Mouse (Mus musculus) heart, postnatal 0 days (tissue): Measurements from ENCODE around the gene Trim67. TPM values are rescaled to one million over a fixed set of nuclear protein-coding genes. Genes with fewer than 3 reads are reported as not detected.

Experiments used
- ATAC-seq: fragments of 200-750 bp; cut with Nextera tagmentation; 2 replicates; pipeline ENCODE4 v1.8.0; 2017; ENCODE audit warnings: low read depth, moderate number of reproducible peaks, moderate library complexity; ENCODE audit not compliant: insufficient read depth
- DNase-seq: peaks from one replicate; pipeline ENCODE4 v3.0.0-alpha.2; 2016; ENCODE audit warnings: low spot score
- H3K27ac ChIP-seq: fragments of 300-500 bp; sonication (generic); 2 replicates; pipeline ENCODE4 v1.5.1; 2014; ENCODE audit warnings: low read depth, mild to moderate bottlenecking
- H3K27me3 ChIP-seq: fragments of 300-500 bp; sonication (generic); 2 replicates; pipeline ENCODE4 v1.6.1; 2014; ENCODE audit warnings: low read length, mixed read lengths; ENCODE audit not compliant: control insufficient read depth, insufficient read depth
- H3K36me3 ChIP-seq: fragments of 300-500 bp; sonication (generic); replicated peaks from 2 replicates; pipeline ENCODE4 v1.6.1; 2014; ENCODE audit warnings: low read length, mixed read lengths; ENCODE audit not compliant: control insufficient read depth, insufficient read depth
- H3K4me1 ChIP-seq: fragments of 300-500 bp; sonication (generic); 2 replicates; pipeline ENCODE4 v1.6.1; 2014; ENCODE audit warnings: antibody characterized with exemption; ENCODE audit not compliant: control insufficient read depth, insufficient read depth
- H3K4me2 ChIP-seq: fragments of 300-500 bp; sonication (generic); 2 replicates; pipeline ENCODE4 v1.6.1; 2014; ENCODE audit warnings: low read depth, mild to moderate bottlenecking, low read length, moderate library complexity
- H3K4me3 ChIP-seq: fragments of 300-500 bp; sonication (generic); 2 replicates; pipeline ENCODE4 v1.5.1; 2014; ENCODE audit warnings: low read depth, low read length
- H3K9ac ChIP-seq: fragments of 300-500 bp; sonication (generic); replicated peaks from 2 replicates; pipeline ENCODE4 v1.6.1; 2014; ENCODE audit warnings: low read depth, low read length, mixed read lengths
- H3K9me3 ChIP-seq: fragments of 300-500 bp; sonication (generic); replicated peaks from 2 replicates; pipeline ENCODE4 v1.6.1; 2016; ENCODE audit warnings: low read length; ENCODE audit not compliant: control insufficient read depth
- CTCF ChIP-seq: IDR thresholded peaks from 2 replicates; pipeline ENCODE4 v1.5.1; 2016; ENCODE audit warnings: antibody characterized with exemption, control low read depth, low read depth
- EP300 ChIP-seq: IDR thresholded peaks from 2 replicates; pipeline ENCODE4 v1.6.1; 2016; ENCODE audit warnings: antibody characterized with exemption, low read depth
- WGBS: fragments of 180-500 bp; shearing (Covaris S2); extraction: QIAGEN DNeasy Blood & Tissue Kit; methylation state at CpG from one replicate; pipeline ENCODE4 v1.1.7; 2014; 5-methylcytosine and 5-hydroxymethylcytosine counted together
- polyA plus RNA-seq: library from polyadenylated mRNA; unstranded; fragments of >200 nt; fragmentation: Nextera tagmentation; extraction: Ambion mirVana; gene quantifications from 2 replicates; pipeline ENCODE4 v1.2.1, GENCODE M21; 2015
- total RNA-seq: library from RNA; depleted of rRNA; stranded (reverse); fragments of >200 nt; gene quantifications from 2 replicates; pipeline ENCODE4 v1.2.3, GENCODE M21; 2014; ENCODE audit warnings: low replicate concordance

Gene Trim67
- total and polyA plus RNA-seq, 2 experiments from 2014 or later = 0.07 to 0.08 TPM

DNA sequence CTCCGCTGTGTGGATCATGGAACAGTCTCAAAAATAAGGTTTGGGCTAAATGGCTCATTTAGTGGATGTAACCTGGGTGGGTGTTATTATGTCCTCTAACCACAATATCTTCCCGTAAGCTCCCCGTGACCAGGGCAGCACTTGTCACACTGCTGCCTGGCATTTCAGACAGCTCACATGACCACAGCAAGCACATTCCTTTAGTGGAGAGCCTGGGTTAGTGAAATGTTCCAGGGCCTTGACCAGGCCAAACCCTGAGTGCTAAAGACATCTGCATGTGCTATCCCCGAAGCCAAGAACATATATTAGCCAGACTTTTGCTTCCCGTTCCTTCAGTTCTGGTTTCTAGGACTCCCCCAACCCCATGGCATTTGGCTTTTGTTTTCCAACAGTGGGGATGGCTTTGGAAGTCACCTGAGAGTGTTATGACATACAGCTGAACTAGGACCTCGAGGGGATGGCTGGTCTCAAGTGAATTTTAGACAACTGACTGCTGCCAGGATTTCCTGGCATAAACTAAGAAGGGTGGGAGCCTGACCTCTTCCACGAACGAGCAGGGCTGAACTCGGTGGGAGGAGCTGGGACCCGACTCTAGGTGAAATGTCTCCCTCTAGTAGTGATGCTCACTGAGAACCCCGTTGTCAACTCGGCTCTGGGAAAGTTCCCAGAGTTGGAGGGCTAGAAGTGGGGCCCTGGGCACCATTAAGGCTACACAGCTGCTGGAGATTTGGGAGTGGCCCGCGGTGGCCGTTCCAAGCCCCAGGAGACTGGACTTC, 40.7 kb downstream of the Trim67 start:
- ATAC-seq (peak; percentile 87), DNase-seq (peak; percentile 83)
- Histone ChIP-seq H3K4me2 (peak overlapping the region; percentile 34; the same call in 1 of the 2 replicates), H3K4me1 (peaks cover 22% of the 10 kb centered on the region), H3K9me3 (no peaks in the 10 kb centered on the region), H3K27me3 (no peaks in the 10 kb centered on the region), H3K36me3 (peaks cover 9% of the 10 kb centered on the region), H3K4me3 (no peak overlapping the region), H3K27ac (peak overlapping the region; percentile 80), H3K9ac (no peak overlapping the region)
- WGBS = 20% methylated on average over 15 of the region's 15 CpGs
- TF ChIP-seq EP300 = peak; percentile 93
- TF ChIP-seq CTCF = no peak

DNA sequence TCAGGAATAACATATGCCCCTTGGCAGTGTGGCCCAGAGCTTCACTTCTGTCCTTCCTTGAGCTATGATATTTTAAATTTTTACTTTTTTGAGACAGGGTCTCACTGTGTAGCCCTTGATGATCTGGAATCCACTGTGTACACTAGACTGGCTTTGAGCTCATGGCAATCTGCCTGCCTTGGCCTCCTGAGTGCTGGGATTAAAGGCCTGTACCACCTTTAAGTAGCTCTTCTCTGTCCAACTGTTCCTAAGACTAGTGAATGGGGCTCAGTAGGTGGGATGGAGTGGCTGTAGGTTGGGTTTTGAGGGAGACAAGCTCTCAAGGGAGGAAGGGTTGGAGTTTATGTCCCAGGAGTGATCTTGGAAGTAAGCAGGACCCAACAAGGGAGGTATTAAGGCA, 43.0 kb downstream of the Trim67 start:
- TF ChIP-seq CTCF = no peak
- no peak for TF ChIP-seq EP300
- Histone ChIP-seq H3K9me3 (no peaks in the 10 kb centered on the region), H3K4me3 (no peak overlapping the region), H3K36me3 (peaks cover 31% of the 10 kb centered on the region), H3K27me3 (no peaks in the 10 kb centered on the region), H3K27ac (no peak overlapping the region), H3K4me1 (peaks cover 22% of the 10 kb centered on the region), H3K9ac (no peak overlapping the region), H3K4me2 (no peak overlapping the region)
- ATAC-seq (no peak), DNase-seq (peak; percentile 8)

DNA sequence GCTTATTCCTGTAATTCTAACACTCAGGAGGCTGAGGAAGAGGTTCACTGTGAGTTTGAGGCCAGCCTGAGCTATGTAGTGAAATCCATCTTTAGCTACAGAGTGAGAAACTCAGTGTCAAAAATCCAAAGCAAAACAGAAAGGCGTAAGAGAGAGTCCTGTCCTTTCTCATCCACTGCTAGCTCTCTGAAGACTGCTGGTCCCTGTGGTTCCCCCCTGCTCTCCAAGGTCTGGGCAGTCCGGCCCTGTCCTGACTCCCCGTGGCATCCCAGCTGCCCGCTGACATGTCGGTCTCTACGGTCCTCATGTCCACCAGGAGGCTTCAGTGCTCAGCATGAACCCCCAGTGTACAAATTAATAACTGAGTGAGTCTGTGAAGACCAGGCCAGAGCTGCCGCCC, 43.4 kb downstream of the Trim67 start:
- H3K36me3 ChIP-seq = peaks cover 35% of the 10 kb centered on the region
- no peak overlapping the region for H3K27ac ChIP-seq
- DNase-seq (peak; percentile 2), ATAC-seq (no peak)
- no peaks in the 10 kb centered on the region for H3K9me3 ChIP-seq
- WGBS = 81% methylated on average over 7 of the region's 7 CpGs
- H3K4me1 ChIP-seq = peaks cover 22% of the 10 kb centered on the region
- no peak overlapping the region for H3K4me3 ChIP-seq
- no peak overlapping the region for H3K4me2 ChIP-seq
- no peak for TF ChIP-seq EP300
- no peaks in the 10 kb centered on the region for H3K27me3 ChIP-seq
- H3K9ac ChIP-seq = no peak overlapping the region

DNA sequence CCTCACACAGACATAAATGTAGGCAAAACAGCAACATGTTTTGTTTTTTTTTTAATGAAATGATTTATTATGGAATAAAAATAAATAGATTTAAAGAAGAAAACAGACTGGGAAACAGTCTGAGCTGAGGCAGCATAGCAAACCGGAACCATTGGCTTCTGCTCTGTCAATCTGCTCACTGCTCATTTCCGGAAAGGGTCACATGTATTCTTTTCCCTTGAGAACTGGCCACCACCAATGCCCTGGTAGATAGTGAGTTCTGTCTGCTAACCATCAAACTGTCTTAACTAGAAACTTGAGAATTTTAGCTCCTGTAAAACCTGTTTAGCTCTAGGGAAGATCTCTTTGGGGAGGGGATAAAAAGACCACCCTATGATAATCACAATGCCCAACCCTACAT, 44.0 kb downstream of the Trim67 start:
- peaks cover 22% of the 10 kb centered on the region for H3K4me1 ChIP-seq
- H3K4me3 ChIP-seq = no peak overlapping the region
- peak; percentile 2 for DNase-seq
- no peak overlapping the region for H3K9ac ChIP-seq
- ATAC-seq = no peak
- H3K4me2 ChIP-seq = no peak overlapping the region
- no peaks in the 10 kb centered on the region for H3K9me3 ChIP-seq
- 74% methylated on average over 2 of the region's 2 CpGs for WGBS
- H3K27ac ChIP-seq = no peak overlapping the region
- TF ChIP-seq CTCF = no peak
- no peak for TF ChIP-seq EP300
- H3K27me3 ChIP-seq = no peaks in the 10 kb centered on the region
- peaks cover 42% of the 10 kb centered on the region for H3K36me3 ChIP-seq

DNA sequence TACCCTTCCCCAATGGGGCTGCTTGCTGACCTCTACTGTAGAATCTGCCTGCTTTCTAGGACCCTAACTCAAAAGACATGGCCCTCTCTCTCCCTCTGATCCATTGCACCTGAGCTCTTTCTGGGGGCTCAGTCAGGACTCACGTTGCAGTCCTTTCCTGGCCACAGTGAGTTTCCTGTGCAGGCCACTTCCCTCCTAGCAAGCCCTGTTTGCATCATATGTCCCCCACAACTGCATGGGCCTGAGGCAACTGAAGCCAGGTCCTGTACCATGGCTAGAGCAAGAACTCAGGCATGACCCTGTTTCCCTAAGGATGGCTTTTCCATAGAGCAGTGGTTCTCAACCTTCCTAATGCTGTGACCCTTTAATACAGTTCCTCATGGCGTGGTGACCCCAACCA, 45.1 kb downstream of the Trim67 start:
- Histone ChIP-seq H3K4me2 (no peak overlapping the region), H3K9me3 (no peaks in the 10 kb centered on the region), H3K4me1 (peaks cover 15% of the 10 kb centered on the region), H3K36me3 (peaks cover 45% of the 10 kb centered on the region), H3K27ac (no peak overlapping the region), H3K27me3 (no peaks in the 10 kb centered on the region), H3K4me3 (no peak overlapping the region), H3K9ac (no peak overlapping the region)
- ATAC-seq = no peak
- WGBS = 81% methylated on average over 2 of the region's 2 CpGs
- TF ChIP-seq EP300 = no peak
- no peak for TF ChIP-seq CTCF
- DNase-seq = no peak

DNA sequence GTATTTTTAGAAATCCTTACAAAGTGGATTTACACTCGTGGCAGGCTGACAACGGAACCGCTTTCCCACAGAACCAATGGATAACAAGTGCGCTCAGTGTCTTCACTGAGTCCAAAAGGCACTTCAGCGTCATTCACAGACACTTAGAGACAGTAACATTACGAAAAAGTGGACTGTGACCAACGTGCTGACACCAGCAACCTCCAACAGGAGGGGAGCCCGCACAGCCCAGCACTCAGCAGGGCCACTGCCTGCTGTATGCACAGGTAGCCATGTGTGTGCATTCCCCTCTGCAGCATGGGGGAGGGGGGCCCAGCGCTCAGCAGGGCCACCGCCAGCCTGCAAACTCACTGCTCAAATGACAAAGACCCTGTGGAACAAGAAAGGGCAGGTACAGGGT, 46.5 kb downstream of the Trim67 start:
- no peak overlapping the region for H3K4me3 ChIP-seq
- DNase-seq (peak; percentile 3), ATAC-seq (no peak)
- no peak overlapping the region for H3K27ac ChIP-seq
- no peak overlapping the region for H3K9ac ChIP-seq
- no peaks in the 10 kb centered on the region for H3K9me3 ChIP-seq
- peaks cover 45% of the 10 kb centered on the region for H3K36me3 ChIP-seq
- no peaks in the 10 kb centered on the region for H3K27me3 ChIP-seq
- WGBS = 62% methylated on average over 10 of the region's 10 CpGs
- H3K4me1 ChIP-seq = 0 out of 2 replicates have a peak, but pooled peaks cover 4% of the 10 kb centered on the region
- no peak for TF ChIP-seq CTCF
- TF ChIP-seq EP300 = no peak
- no peak overlapping the region for H3K4me2 ChIP-seq
